Mouse (Mus musculus) layer of hippocampus, adult 2 months (tissue): ENCODE measurements around the gene Otub1. TPM values are rescaled to one million over a fixed set of nuclear protein-coding genes. Genes with fewer than 3 reads are reported as not detected.
A peak's percentile ranks its signal among the peaks of the same experiment; 100 is the strongest.

Experiments used
- DNase-seq, 2 experiments: peaks; one replicate each; pipeline ENCODE4 v3.0.0; 2022; ENCODE audit warnings: low spot score in 2 of 2
- H3K27ac ChIP-seq: fragments of 200-600 bp; 2 replicates; pipeline ENCODE4 v1.8.1; 2022
- H3K4me3 ChIP-seq: fragments of 200-600 bp; 2 replicates; pipeline ENCODE4 v1.8.1; 2022; ENCODE audit warnings: mild to moderate bottlenecking
- CTCF ChIP-seq: fragments of 200-600 bp; conservative IDR thresholded peaks from 2 replicates; pipeline ENCODE4 v1.8.1; 2022; ENCODE audit warnings: antibody characterized with exemption, mild to moderate bottlenecking, moderate library complexity
- total RNA-seq, 2 experiments: library from RNA; stranded (reverse); gene quantifications; 2 replicates each; pipeline ENCODE4 v1.2.3; 2021

The Otub1 gene
- total RNA-seq, 2 experiments from 2014 or later = 299 TPM

DNA sequence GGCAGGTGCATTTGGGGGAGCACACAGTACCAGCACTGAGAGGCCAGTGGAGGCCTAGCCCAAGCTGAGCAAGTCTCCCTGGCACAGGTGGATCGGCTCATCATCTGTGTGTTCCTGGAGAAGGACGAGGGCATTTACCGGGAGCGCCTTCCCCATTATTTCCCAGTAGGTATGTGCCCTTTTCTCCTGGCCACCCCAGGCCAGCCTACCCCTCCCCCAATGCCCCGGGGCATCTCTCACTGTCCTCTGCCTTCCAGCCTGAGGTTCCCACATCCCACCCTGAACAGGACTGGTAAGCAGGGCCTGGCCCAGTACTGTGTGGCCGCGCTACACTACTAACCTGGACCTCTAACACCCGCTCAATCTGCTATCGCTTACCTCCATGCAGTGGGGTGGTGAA is 8.7 kb downstream of the Otub1 start:
- DNase-seq = no peak
- Histone ChIP-seq H3K4me3 (no peak overlapping the region), H3K27ac (no peak overlapping the region)
- TF ChIP-seq CTCF = no peak

DNA sequence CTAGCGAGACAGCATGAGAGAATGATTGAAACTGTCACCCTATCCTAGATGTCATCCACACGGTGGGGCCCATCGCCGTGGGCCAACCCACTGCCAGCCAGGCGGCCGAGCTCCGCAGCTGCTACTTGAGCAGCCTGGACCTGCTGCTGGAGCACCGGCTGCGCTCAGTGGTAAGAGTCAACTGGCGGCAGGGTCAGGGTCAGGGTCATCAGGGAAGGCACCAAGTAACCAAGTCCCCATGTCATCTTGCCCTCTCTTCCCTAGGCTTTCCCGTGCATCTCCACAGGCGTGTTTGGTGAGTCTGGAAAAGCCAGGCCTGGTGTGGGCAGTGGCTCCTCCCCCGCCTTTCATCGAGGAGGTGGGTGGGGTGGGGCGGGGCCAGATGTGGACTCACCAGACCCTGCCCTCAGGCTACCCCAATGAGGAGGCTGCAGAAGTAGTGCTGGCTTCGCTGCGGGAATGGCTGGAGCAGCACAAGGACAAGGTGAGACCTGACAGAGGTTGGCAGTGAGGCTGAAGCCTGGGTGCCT is 9.3 kb downstream of the Otub1 start:
- Histone ChIP-seq H3K4me3 (no peak overlapping the region), H3K27ac (no peak overlapping the region)
- DNase-seq = no peak
- TF ChIP-seq CTCF = no peak

GRCm38 (mm10) chr19:7195900-7196728 is 10.0 kb downstream of the Otub1 start:
- TF ChIP-seq CTCF = peak; percentile 98
- Histone ChIP-seq H3K27ac (no peak overlapping the region), H3K4me3 (no peak overlapping the region)
- peak in 1 of 2 experiments; percentile 72 for DNase-seq

GRCm38 (mm10) chr19:7192561-7192967 is 13.6 kb downstream of the Otub1 start:
- Histone ChIP-seq H3K4me3 (no peak overlapping the region), H3K27ac (no peak overlapping the region)
- DNase-seq = no peak
- TF ChIP-seq CTCF = no peak

GRCm38 (mm10) chr19:7191639-7192038 is 14.5 kb downstream of the Otub1 start:
- no peak for DNase-seq
- H3K27ac ChIP-seq = no peak overlapping the region
- TF ChIP-seq CTCF = no peak
- no peak overlapping the region for H3K4me3 ChIP-seq

DNA sequence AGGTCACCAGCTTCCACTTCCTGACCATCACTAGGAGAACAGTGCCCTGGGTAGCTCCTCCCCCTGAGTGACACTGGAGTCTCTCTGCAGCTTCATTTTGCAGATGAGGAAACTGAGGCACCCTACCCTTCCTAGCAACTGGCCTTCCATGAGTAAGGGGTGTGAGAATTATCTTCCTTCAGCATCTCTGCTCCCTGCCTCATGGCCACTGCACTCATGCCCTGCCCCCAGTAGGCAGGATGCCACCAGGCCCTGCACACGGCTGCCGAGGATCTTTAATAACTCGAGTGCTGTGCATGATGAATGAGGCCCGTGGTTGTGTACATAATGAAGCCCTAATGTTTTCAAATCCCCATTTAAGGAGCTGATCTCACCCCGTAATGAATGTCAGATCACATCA is 15.1 kb downstream of the Otub1 start:
- Histone ChIP-seq H3K4me3 (no peak overlapping the region), H3K27ac (no peak overlapping the region)
- DNase-seq = no peak
- no peak for TF ChIP-seq CTCF

- no peak for TF ChIP-seq CTCF
- no peak for DNase-seq
- no peak overlapping the region for H3K27ac ChIP-seq
- no peak overlapping the region for H3K4me3 ChIP-seq
These were observed 17.1 kb downstream of the Otub1 start for GRCm38 (mm10) chr19:7189026-7189425.

- no peak for DNase-seq
- H3K27ac ChIP-seq = no peak overlapping the region
- TF ChIP-seq CTCF = no peak
- no peak overlapping the region for H3K4me3 ChIP-seq
These were observed 19.0 kb downstream of the Otub1 start for GRCm38 (mm10) chr19:7187157-7187556.

DNA sequence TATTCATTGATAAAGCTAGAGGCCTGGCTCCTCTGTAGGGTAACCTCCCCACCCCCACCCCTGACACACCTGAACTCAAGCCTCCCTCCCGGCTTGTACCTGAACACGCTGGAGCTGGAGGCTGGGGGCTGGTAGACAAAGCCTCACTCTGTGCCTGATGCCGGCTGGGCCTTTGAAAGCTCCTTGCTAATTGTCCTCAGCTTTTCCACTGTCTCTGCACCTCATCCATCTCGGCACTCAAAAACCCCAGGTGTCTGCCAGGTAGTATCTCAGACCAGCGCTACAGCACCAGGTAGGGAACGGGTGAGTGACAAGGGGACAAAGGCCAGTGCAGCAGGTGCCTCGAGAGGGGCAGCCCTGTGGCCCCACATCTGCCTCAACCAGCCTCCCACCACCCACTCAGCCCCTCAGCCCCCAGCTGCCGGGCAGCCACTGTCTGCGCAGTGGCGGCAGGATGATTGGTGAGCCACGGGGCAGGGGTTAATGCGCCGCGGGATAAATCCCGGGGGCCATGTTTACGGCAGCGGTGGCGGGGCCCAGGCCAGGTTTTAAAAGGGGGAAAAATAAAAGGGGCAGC is 20.3 kb downstream of the Otub1 start:
- no peak for DNase-seq
- Histone ChIP-seq H3K27ac (no peak overlapping the region), H3K4me3 (no peak overlapping the region)
- TF ChIP-seq CTCF = no peak

DNA sequence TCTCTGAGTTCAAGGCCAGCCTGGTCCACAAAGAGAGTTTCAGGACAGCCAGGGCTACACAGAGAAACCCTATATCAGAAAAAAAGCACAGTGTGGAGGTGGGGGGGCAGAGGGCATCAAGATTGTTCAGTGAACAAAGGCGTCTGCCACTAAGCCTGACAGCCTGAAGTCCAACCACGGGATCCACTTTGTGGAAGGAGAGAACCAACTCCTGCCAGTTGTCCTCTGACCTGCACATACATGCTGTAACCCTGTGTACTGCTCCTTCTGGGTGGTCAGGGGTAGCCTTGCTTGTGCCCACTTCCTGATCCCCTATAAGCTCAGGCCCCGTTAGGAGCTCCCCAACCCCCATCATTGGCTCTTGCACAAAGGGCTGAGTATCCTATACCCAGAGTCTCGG is 21.1 kb downstream of the Otub1 start:
- no peak for TF ChIP-seq CTCF

GRCm38 (mm10) chr19:7183419-7183818 is 22.7 kb downstream of the Otub1 start:
- no peak for DNase-seq
- no peak for TF ChIP-seq CTCF
- Histone ChIP-seq H3K4me3 (no peak overlapping the region), H3K27ac (no peak overlapping the region)

More for the DNA sequence above, 21.1 kb downstream of the Otub1 start:
- no peak overlapping the region for H3K4me3 ChIP-seq
- no peak overlapping the region for H3K27ac ChIP-seq
- no peak for DNase-seq

GRCm38 (mm10) chr19:7182273-7182949 is 23.7 kb downstream of the Otub1 start:
- H3K4me3 ChIP-seq = no peak overlapping the region
- H3K27ac ChIP-seq = peak overlapping the region; percentile 53; the same call in 1 of the 2 replicates
- peak; percentile 77 to 79 for DNase-seq
- TF ChIP-seq CTCF = no peak

- Histone ChIP-seq H3K4me3 (no peak overlapping the region), H3K27ac (peak overlapping the region; percentile 53; the same call in 1 of the 2 replicates)
- TF ChIP-seq CTCF = no peak
- DNase-seq = no peak
These were observed 24.6 kb downstream of the Otub1 start for GRCm38 (mm10) chr19:7181496-7181895.
